Mouse (Mus musculus) neural tube, embryonic 11.5 days (tissue): ENCODE measurements at regions not wholly inside any gene's neighbourhood (a gene's known extent, or its start where the extent isn't known, plus 50 kb on each side); places are given as distances from the start of the nearest gene placed in this dataset.

ENCODE experiments used
- ATAC-seq: fragments of 200-750 bp; cut with Nextera tagmentation; 2 replicates; pipeline ENCODE4 v1.8.0; 2017; ENCODE audit warnings: moderate number of reproducible peaks, mild to moderate bottlenecking, moderate TSS enrichment, moderate library complexity; ENCODE audit not compliant: insufficient read depth, low FRiP score, low TSS enrichment
- DNase-seq: peaks from one replicate; pipeline ENCODE4 v3.0.0-alpha.2; 2015; ENCODE audit warnings: low spot score
- H3K27ac ChIP-seq: fragments of 300-500 bp; sonication (generic); 2 replicates; pipeline ENCODE4 v1.5.1; 2014; ENCODE audit warnings: low read depth, mild to moderate bottlenecking, low read length
- H3K27me3 ChIP-seq: fragments of 300-500 bp; sonication (generic); 2 replicates; pipeline ENCODE4 v1.6.1; 2014; ENCODE audit warnings: mild to moderate bottlenecking, low read length, mixed read lengths; ENCODE audit not compliant: control insufficient read depth, insufficient read depth
- H3K36me3 ChIP-seq: fragments of 300-500 bp; sonication (generic); 2 replicates; pipeline ENCODE4 v1.6.1; 2014; ENCODE audit warnings: mild to moderate bottlenecking, low read length, moderate library complexity, mixed read lengths; ENCODE audit not compliant: control insufficient read depth, insufficient read depth
- H3K4me1 ChIP-seq: fragments of 300-500 bp; sonication (generic); 2 replicates; pipeline ENCODE4 v1.6.1; 2014; ENCODE audit warnings: low read length, mixed read lengths; ENCODE audit not compliant: control insufficient read depth, insufficient read depth
- H3K4me2 ChIP-seq: fragments of 300-500 bp; sonication (generic); 2 replicates; pipeline ENCODE4 v1.6.1; 2014; ENCODE audit warnings: low read depth, mild to moderate bottlenecking, moderate library complexity
- H3K4me3 ChIP-seq: fragments of 300-500 bp; sonication (generic); 2 replicates; pipeline ENCODE4 v1.5.1; 2014; ENCODE audit warnings: low read depth, low read length
- H3K9ac ChIP-seq: fragments of 300-500 bp; sonication (generic); 2 replicates; pipeline ENCODE4 v1.6.1; 2014; ENCODE audit warnings: mild to moderate bottlenecking, low read length
- H3K9me3 ChIP-seq: fragments of 300-500 bp; sonication (generic); 2 replicates; pipeline ENCODE4 v1.6.1; 2016; ENCODE audit warnings: low read length; ENCODE audit not compliant: control insufficient read depth
- WGBS: fragments of 180-500 bp; shearing (Covaris S2); extraction: QIAGEN DNeasy Blood & Tissue Kit; methylation state at CpG from one replicate; pipeline ENCODE4 v1.1.7; 2014; 5-methylcytosine and 5-hydroxymethylcytosine counted together

DNA sequence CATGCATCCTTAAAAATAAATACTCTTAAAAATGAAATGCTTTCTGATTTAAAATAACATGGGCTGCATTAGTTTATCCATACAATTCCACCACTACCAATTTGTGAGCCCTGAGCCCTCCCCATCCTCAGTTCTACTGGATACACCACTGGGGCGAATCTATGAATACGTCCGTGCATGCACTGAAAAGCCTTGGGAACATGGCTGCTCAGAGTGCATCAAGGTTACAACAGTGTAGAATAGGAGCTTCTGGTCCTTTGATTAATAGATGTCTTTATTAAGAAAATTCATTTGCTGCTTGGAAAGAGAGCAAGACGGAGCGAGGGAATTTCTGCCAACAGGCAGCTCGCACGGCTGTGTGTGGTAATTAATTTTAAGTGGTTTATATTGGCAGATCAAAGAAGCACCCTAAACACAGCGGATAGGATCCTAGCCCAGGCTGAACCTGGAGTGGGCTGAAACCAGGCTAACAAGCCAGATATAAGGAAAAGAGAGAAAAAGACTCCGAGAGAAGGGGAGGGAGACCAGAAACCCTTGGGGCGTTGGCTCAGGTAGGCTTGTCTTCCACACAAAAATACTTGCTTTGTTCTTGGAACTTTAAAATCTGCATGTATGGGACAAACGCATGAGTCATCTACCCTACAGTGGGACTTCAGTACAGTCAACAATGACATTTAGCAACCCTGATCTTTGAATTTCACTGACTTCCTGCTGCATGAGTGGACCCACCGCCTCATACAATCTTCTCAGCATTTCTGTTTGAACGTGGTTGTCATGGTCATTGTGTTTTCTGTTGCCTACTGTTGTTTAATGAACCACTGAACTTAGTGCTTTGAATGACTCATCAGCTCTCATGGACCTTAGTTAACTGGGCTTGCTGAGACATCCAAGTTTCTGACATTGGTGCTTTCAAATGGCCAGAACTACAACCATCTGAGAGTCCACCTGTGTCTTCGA, 51.9 kb upstream of the Tnik start:
- H3K27ac ChIP-seq, result no peak overlapping the region
- DNase-seq (no peak), ATAC-seq (no peak)
- WGBS, result 87% methylated on average over 14 of the region's 14 CpGs
- H3K4me2 ChIP-seq, result no peak overlapping the region
- no peak overlapping the region for H3K4me3 ChIP-seq
- no peaks in the 10 kb centered on the region for H3K4me1 ChIP-seq
- H3K9ac ChIP-seq, result no peak overlapping the region
- no peaks in the 10 kb centered on the region for H3K27me3 ChIP-seq
- H3K9me3 ChIP-seq, result no peaks in the 10 kb centered on the region
- H3K36me3 ChIP-seq, result no peaks in the 10 kb centered on the region
